Mouse (Mus musculus) MEL (cell line): ENCODE measurements around the gene Themis3. TPM values are rescaled to one million over a fixed set of nuclear protein-coding genes. Genes with fewer than 3 reads are reported as not detected.
A peak's percentile ranks its signal among the peaks of the same experiment; 100 is the strongest.

Experiments
- DNase-seq: peaks from one replicate; pipeline ENCODE4 v3.0.0; 2011; ENCODE audit warnings: low read depth, low spot score
- H3K27ac ChIP-seq: 2 replicates; pipeline ENCODE4 v1.5.1; 2012; ENCODE audit warnings: low read depth, mild to moderate bottlenecking, control low read depth, low read length, moderate library complexity; ENCODE audit not compliant: control insufficient read depth
- H3K27me3 ChIP-seq, 2 experiments: fragments of 150-350 bp in 1 of 2; sonication (generic) in 1 of 2; 2 replicates each; pipeline ENCODE4 v1.6.1; 2012; ENCODE audit warnings: low read length in 2 of 2, mild to moderate bottlenecking in 2 of 2, improper control_type of control experiment in 1 of 2, moderate library complexity in 1 of 2; ENCODE audit not compliant: insufficient read depth in 2 of 2, control insufficient read depth in 1 of 2
- H3K36me3 ChIP-seq, 2 experiments: 2 replicates each; pipeline ENCODE4 v1.6.1; 2012 to 2014; ENCODE audit warnings: low read length in 2 of 2, improper control_type of control experiment in 1 of 2, inconsistent platforms in 1 of 2, mild to moderate bottlenecking in 1 of 2; ENCODE audit not compliant: insufficient read depth in 2 of 2, control insufficient read depth in 1 of 2
- H3K4me1 ChIP-seq, 2 experiments: fragments of 150-350 bp in 1 of 2; sonication (generic) in 1 of 2; 2 replicates each; pipeline ENCODE4 v1.6.1; 2012; ENCODE audit warnings: low read length in 2 of 2, improper control_type of control experiment in 1 of 2, mild to moderate bottlenecking in 1 of 2; ENCODE audit not compliant: insufficient read depth in 2 of 2, control insufficient read depth in 1 of 2
- H3K4me3 ChIP-seq, 2 experiments: fragments of 150-350 bp in 1 of 2; sonication (generic) in 1 of 2; 2 replicates each; pipeline ENCODE4 v1.5.1; 2012; ENCODE audit warnings: low read depth in 2 of 2, low read length in 2 of 2, mild to moderate bottlenecking in 2 of 2, moderate library complexity in 2 of 2, control low read depth in 1 of 2, improper control_type of control experiment in 1 of 2; ENCODE audit not compliant: control insufficient read depth in 1 of 2, insufficient read depth in 1 of 2
- H3K79me2 ChIP-seq: 2 replicates; pipeline ENCODE4 v1.6.1; 2012; ENCODE audit warnings: mild to moderate bottlenecking, low read length, moderate library complexity; ENCODE audit not compliant: control insufficient read depth, poor library complexity, insufficient read depth
- H3K9ac ChIP-seq: 2 replicates; pipeline ENCODE4 v1.6.1; 2012; ENCODE audit warnings: low read depth, mild to moderate bottlenecking, control low read depth, low read length, moderate library complexity; ENCODE audit not compliant: control insufficient read depth, poor library complexity, severe bottlenecking
- H3K9me3 ChIP-seq: fragments of 150-350 bp; sonication (generic); replicated peaks from 2 replicates; pipeline ENCODE4 v1.6.1; 2012; ENCODE audit warnings: mild to moderate bottlenecking, low read length, improper control_type of control experiment, moderate library complexity; ENCODE audit not compliant: insufficient read depth
- CHD1 ChIP-seq: IDR thresholded peaks from 2 replicates; pipeline ENCODE4 v1.6.1; 2012; ENCODE audit warnings: low read depth, mild to moderate bottlenecking, inconsistent platforms, low read length, improper control_type of control experiment
- CTCF ChIP-seq, 3 experiments: IDR thresholded peaks in 2 of 3; conservative IDR thresholded peaks in 1 of 3; 2 replicates each; pipeline ENCODE4 v1.5.1; 2011 to 2012; ENCODE audit warnings: low read length in 3 of 3, low read depth in 2 of 3, mild to moderate bottlenecking in 2 of 3, improper control_type of control experiment in 1 of 3, inconsistent platforms in 1 of 3, mixed read lengths in 1 of 3, moderate library complexity in 1 of 3; ENCODE audit not compliant: control insufficient read depth in 1 of 3, insufficient read depth in 1 of 3, poor library complexity in 1 of 3, severe bottlenecking in 1 of 3
- E2F4 ChIP-seq: IDR thresholded peaks from 2 replicates; pipeline ENCODE4 v1.6.1; 2011; ENCODE audit warnings: low read depth, low read length, improper control_type of control experiment, borderline replicate concordance
- ELF1 ChIP-seq: IDR thresholded peaks from 2 replicates; pipeline ENCODE4 v1.6.1; 2014; ENCODE audit warnings: low read depth, mild to moderate bottlenecking, inconsistent platforms, low read length, improper control_type of control experiment, moderate library complexity
- EP300 ChIP-seq, 2 experiments: IDR thresholded peaks; 2 replicates each; pipeline ENCODE4 v1.6.1; 2011; ENCODE audit warnings: improper control_type of control experiment in 2 of 2, low read length in 2 of 2, low read depth in 1 of 2, mild to moderate bottlenecking in 1 of 2
- GATA1 ChIP-seq: IDR thresholded peaks from 2 replicates; pipeline ENCODE4 v1.6.1; 2011; ENCODE audit warnings: low read depth, low read length, improper control_type of control experiment
- MAFK ChIP-seq: IDR thresholded peaks from 2 replicates; pipeline ENCODE4 v1.6.1; 2011; ENCODE audit warnings: low read depth, mild to moderate bottlenecking, low read length, improper control_type of control experiment, borderline replicate concordance
- MAX ChIP-seq: IDR thresholded peaks from 2 replicates; pipeline ENCODE4 v1.6.1; 2011; ENCODE audit warnings: low read length, improper control_type of control experiment
- MAZ ChIP-seq: IDR thresholded peaks from 2 replicates; pipeline ENCODE4 v1.6.1; 2012; ENCODE audit warnings: low read depth, mild to moderate bottlenecking, inconsistent platforms, low read length, improper control_type of control experiment
- NELFE ChIP-seq: IDR thresholded peaks from 2 replicates; pipeline ENCODE4 v1.6.1; 2011; ENCODE audit warnings: low read depth, low read length, improper control_type of control experiment
- NRF1 ChIP-seq: IDR thresholded peaks from 2 replicates; pipeline ENCODE4 v1.6.1; 2014; ENCODE audit warnings: low read depth, mild to moderate bottlenecking, inconsistent platforms, low read length, improper control_type of control experiment, moderate library complexity; ENCODE audit not compliant: poor library complexity, insufficient read depth, severe bottlenecking
- POLR2A ChIP-seq, 2 experiments: IDR thresholded peaks; 2 replicates each; pipeline ENCODE4 v1.6.1; 2011 to 2012; ENCODE audit warnings: low read length in 2 of 2, mild to moderate bottlenecking in 2 of 2, control low read depth in 1 of 2, improper control_type of control experiment in 1 of 2, low read depth in 1 of 2, moderate library complexity in 1 of 2; ENCODE audit not compliant: control insufficient read depth in 1 of 2, insufficient read depth in 1 of 2, poor library complexity in 1 of 2
- SIN3A ChIP-seq: IDR thresholded peaks from 2 replicates; pipeline ENCODE4 v1.6.1; 2012; ENCODE audit warnings: low read length, improper control_type of control experiment, inconsistent platforms
- UBTF ChIP-seq: IDR thresholded peaks from 2 replicates; pipeline ENCODE4 v1.6.1; 2012; ENCODE audit warnings: low read depth, mild to moderate bottlenecking, inconsistent platforms, low read length, improper control_type of control experiment, moderate library complexity, borderline replicate concordance; ENCODE audit not compliant: insufficient read depth
- USF1 ChIP-seq: IDR thresholded peaks from 2 replicates; pipeline ENCODE4 v1.6.1; 2014; ENCODE audit warnings: low read depth, mild to moderate bottlenecking, inconsistent platforms, low read length, improper control_type of control experiment, moderate library complexity
- ZKSCAN1 ChIP-seq: IDR thresholded peaks from 2 replicates; pipeline ENCODE4 v1.6.1; 2012; ENCODE audit warnings: low read depth, mild to moderate bottlenecking, inconsistent platforms, low read length, improper control_type of control experiment, moderate library complexity
- ZNF384 ChIP-seq: IDR thresholded peaks from 2 replicates; pipeline ENCODE4 v1.6.1; 2012; ENCODE audit warnings: low read depth, mild to moderate bottlenecking, inconsistent platforms, low read length, improper control_type of control experiment
- polyA plus RNA-seq, 2 experiments: library from polyadenylated mRNA; stranded (reverse) in 1 of 2; unstranded in 1 of 2; fragments of >175 nt in 1 of 2; fragments of >200 nt in 1 of 2; gene quantifications; 2 replicates each; pipeline versions ENCODE4 v1.2.1 to v1.2.4; 2012; ENCODE audit warnings: low replicate concordance in 2 of 2, low read depth in 1 of 2; ENCODE audit not compliant: insufficient read length in 2 of 2, insufficient read depth in 1 of 2, missing spikeins in 1 of 2
- total RNA-seq: library from RNA; depleted of rRNA; stranded (reverse); fragments of 300-350 nt; gene quantifications from 2 replicates; pipeline ENCODE4 v1.2.3, GENCODE M21; 2012

Gene Themis3
- total and polyA plus RNA-seq, 3 experiments = 0.03 TPM; not detected in 2

GRCm38 (mm10) chr17:66578007-66578406, 16.4 kb downstream of the Themis3 start:
- no peaks in the 10 kb centered on the region for H3K36me3 ChIP-seq
- no peaks in the 10 kb centered on the region for H3K79me2 ChIP-seq
- H3K4me1 ChIP-seq = no peaks in the 10 kb centered on the region
- TF ChIP-seq CTCF (IDR thresholded peaks at IDR 0.05 in 2 of 3, conservative IDR thresholded peaks at IDR 0.05 in 1 of 3; ENCODE audit: control insufficient read depth in 1 of 3, insufficient read depth in 1 of 3, low read depth in 2 of 3, low read length in 3 of 3, poor library complexity in 1 of 3, severe bottlenecking in 1 of 3) = peak in 2 of 3 experiments; percentile 12 to 15; a peak in 1 of 6 replicates
- no peak for TF ChIP-seq EP300 (IDR thresholded peaks at IDR 0.05; ENCODE audit: low read depth in 1 of 2, low read length in 2 of 2)
- no peak for TF ChIP-seq CHD1
- no peak for TF ChIP-seq E2F4
- TF ChIP-seq USF1 = no peak
- no peak for DNase-seq
- no peaks in the 10 kb centered on the region for H3K9me3 ChIP-seq
- H3K4me3 ChIP-seq = no peak overlapping the region
- no peak overlapping the region for H3K27ac ChIP-seq
- no peak overlapping the region for H3K9ac ChIP-seq
- H3K27me3 ChIP-seq = no peaks in the 10 kb centered on the region; a peak in 1 of 4 replicates

- Histone ChIP-seq H3K27me3 (no peaks in the 10 kb centered on the region; a peak in 1 of 4 replicates), H3K36me3 (no peaks in the 10 kb centered on the region), H3K4me1 (no peaks in the 10 kb centered on the region), H3K9ac (no peak overlapping the region), H3K27ac (no peak overlapping the region), H3K4me3 (no peak overlapping the region), H3K79me2 (no peaks in the 10 kb centered on the region), H3K9me3 (no peaks in the 10 kb centered on the region)
- TF ChIP-seq CTCF (IDR thresholded peaks at IDR 0.05 in 2 of 3, conservative IDR thresholded peaks at IDR 0.05 in 1 of 3; ENCODE audit: control insufficient read depth in 1 of 3, insufficient read depth in 1 of 3, low read depth in 2 of 3, low read length in 3 of 3, poor library complexity in 1 of 3, severe bottlenecking in 1 of 3) = no peak
- TF ChIP-seq ZKSCAN1 = no peak
- TF ChIP-seq MAFK = no peak
- no peak for TF ChIP-seq ELF1
- no peak for TF ChIP-seq ZNF384
- no peak for TF ChIP-seq UBTF
- TF ChIP-seq GATA1 = no peak
- no peak for TF ChIP-seq SIN3A
- TF ChIP-seq NELFE = no peak
- TF ChIP-seq MAX = no peak
- TF ChIP-seq MAZ = no peak
- no peak for DNase-seq
Observed at GRCm38 (mm10) chr17:66577507-66577906, 16.9 kb downstream of the Themis3 start.

GRCm38 (mm10) chr17:66572677-66573060, 21.8 kb downstream of the Themis3 start:
- Histone ChIP-seq H3K79me2 (no peaks in the 10 kb centered on the region), H3K4me1 (no peaks in the 10 kb centered on the region), H3K27ac (peak overlapping the region; percentile 23; the same call in 1 of the 2 replicates), H3K27me3 (no peaks in the 10 kb centered on the region)
- TF ChIP-seq EP300 (IDR thresholded peaks at IDR 0.05; ENCODE audit: low read depth in 1 of 2, low read length in 2 of 2) (no peak), CTCF (IDR thresholded peaks at IDR 0.05 in 2 of 3, conservative IDR thresholded peaks at IDR 0.05 in 1 of 3; ENCODE audit: control insufficient read depth in 1 of 3, insufficient read depth in 1 of 3, low read depth in 2 of 3, low read length in 3 of 3, poor library complexity in 1 of 3, severe bottlenecking in 1 of 3) (peak in 1 of 3 experiments; percentile 13; a peak in 1 of 6 replicates), SIN3A (peak; percentile 39; the same call in 1 of the 2 replicates), NRF1 (no peak), POLR2A (IDR thresholded peaks at IDR 0.05; ENCODE audit: control insufficient read depth in 1 of 2, insufficient read depth in 1 of 2, low read depth in 1 of 2, low read length in 2 of 2, poor library complexity in 1 of 2) (no peak), MAX (peak; percentile 14; the same call in 1 of the 2 replicates)
- TF ChIP-seq, all 39 proteins: peak for 3
- Histone ChIP-seq H3K9me3 (no peaks in the 10 kb centered on the region), H3K9ac (peak overlapping the region; percentile 46), H3K36me3 (peaks cover 0 to 2% of the 10 kb centered on the region in 2 experiments; a peak in 1 of 4 replicates), H3K4me3 (peak overlapping the region; percentile 49 to 52)
- no peak for DNase-seq
